Mouse (Mus musculus): ENCODE measurements at regions not wholly inside any gene's neighbourhood (a gene's known extent, or its start where the extent isn't known, plus 50 kb on each side); places are given as distances from the start of the nearest gene placed in this dataset.

- TF ChIP-seq CTCF (IDR thresholded peaks at IDR 0.05; ENCODE audit: control insufficient read depth, insufficient read depth, low read length) (no peak), POLR2A (IDR thresholded peaks at IDR 0.05; ENCODE audit: borderline replicate concordance, control insufficient read depth, low read depth, low read length) (no peak)
These were observed 363.1 kb upstream of the Gm10131 start for GRCm38 (mm10) chr8:34474593-34474992.
